Mouse (Mus musculus) liver, embryonic 13.5 days (tissue): ENCODE results near the gene Spg20. TPM values are rescaled to one million over a fixed set of nuclear protein-coding genes. Genes with fewer than 3 reads are reported as not detected.

Experiments used
- ATAC-seq: fragments of 200-750 bp; cut with Nextera tagmentation; 2 replicates; pipeline ENCODE4 v1.8.0; 2017; ENCODE audit warnings: low read depth, mild to moderate bottlenecking, moderate number of reproducible peaks, moderate library complexity
- DNase-seq: peaks from one replicate; pipeline ENCODE4 v3.0.0; 2022
- H3K27ac ChIP-seq: fragments of 300-500 bp; sonication (generic); 2 replicates; pipeline ENCODE4 v1.5.1; 2015; ENCODE audit warnings: moderate library complexity, mild to moderate bottlenecking, inconsistent platforms
- H3K27me3 ChIP-seq: fragments of 300-500 bp; sonication (generic); 2 replicates; pipeline ENCODE4 v1.6.1; 2015; ENCODE audit warnings: mild to moderate bottlenecking, inconsistent platforms
- H3K36me3 ChIP-seq: fragments of 300-500 bp; sonication (generic); 2 replicates; pipeline ENCODE4 v1.6.1; 2015; ENCODE audit warnings: mild to moderate bottlenecking, inconsistent platforms
- H3K4me1 ChIP-seq: fragments of 300-500 bp; sonication (generic); replicated peaks from 2 replicates; pipeline ENCODE4 v1.6.1; 2015; ENCODE audit warnings: inconsistent platforms
- H3K4me2 ChIP-seq: fragments of 300-500 bp; sonication (generic); 2 replicates; pipeline ENCODE4 v1.6.1; 2015; ENCODE audit warnings: inconsistent platforms, mild to moderate bottlenecking, moderate library complexity
- H3K4me3 ChIP-seq: fragments of 300-500 bp; sonication (generic); replicated peaks from 2 replicates; pipeline ENCODE4 v1.5.1; 2015; ENCODE audit warnings: mild to moderate bottlenecking, inconsistent platforms
- H3K9ac ChIP-seq: fragments of 300-500 bp; sonication (generic); 2 replicates; pipeline ENCODE4 v1.6.1; 2015; ENCODE audit warnings: mild to moderate bottlenecking, inconsistent platforms
- H3K9me3 ChIP-seq: fragments of 300-500 bp; sonication (generic); replicated peaks from 2 replicates; pipeline ENCODE4 v1.6.1; 2016; ENCODE audit warnings: inconsistent platforms
- WGBS: fragments of 180-500 bp; shearing (Covaris S2); methylation state at CpG from one replicate; pipeline ENCODE4 v1.1.7; 2015; ENCODE audit not compliant: insufficient replicate concordance; 5-methylcytosine and 5-hydroxymethylcytosine counted together
- microRNA-seq: library from miRNA; unstranded; fragments of <30 nt; microRNA quantifications from one replicate; pipeline ENCODE4, GENCODE M21; 2016
- polyA plus RNA-seq: library from polyadenylated mRNA; unstranded; fragments of >200 nt; fragmentation: Nextera tagmentation; extraction: Ambion mirVana; gene quantifications from 2 replicates; pipeline ENCODE4 v1.2.1, GENCODE M21; 2015

Spg20 gene
- polyA plus RNA-seq, 1 experiment from 2014 or later, result 9.8 TPM

- ATAC-seq (no peak), DNase-seq (no peak)
- Histone ChIP-seq H3K27ac (no peak overlapping the region), H3K36me3 (no peaks in the 10 kb centered on the region), H3K4me2 (no peak overlapping the region), H3K9me3 (no peaks in the 10 kb centered on the region), H3K27me3 (no peaks in the 10 kb centered on the region), H3K9ac (no peak overlapping the region), H3K4me1 (no peaks in the 10 kb centered on the region), H3K4me3 (no peak overlapping the region)
- WGBS, result 44% methylated on average over 7 of the region's 7 CpGs
Measured at GRCm38 (mm10) chr3:55151656-55152433, 39.9 kb downstream of the Spg20 start.

DNA sequence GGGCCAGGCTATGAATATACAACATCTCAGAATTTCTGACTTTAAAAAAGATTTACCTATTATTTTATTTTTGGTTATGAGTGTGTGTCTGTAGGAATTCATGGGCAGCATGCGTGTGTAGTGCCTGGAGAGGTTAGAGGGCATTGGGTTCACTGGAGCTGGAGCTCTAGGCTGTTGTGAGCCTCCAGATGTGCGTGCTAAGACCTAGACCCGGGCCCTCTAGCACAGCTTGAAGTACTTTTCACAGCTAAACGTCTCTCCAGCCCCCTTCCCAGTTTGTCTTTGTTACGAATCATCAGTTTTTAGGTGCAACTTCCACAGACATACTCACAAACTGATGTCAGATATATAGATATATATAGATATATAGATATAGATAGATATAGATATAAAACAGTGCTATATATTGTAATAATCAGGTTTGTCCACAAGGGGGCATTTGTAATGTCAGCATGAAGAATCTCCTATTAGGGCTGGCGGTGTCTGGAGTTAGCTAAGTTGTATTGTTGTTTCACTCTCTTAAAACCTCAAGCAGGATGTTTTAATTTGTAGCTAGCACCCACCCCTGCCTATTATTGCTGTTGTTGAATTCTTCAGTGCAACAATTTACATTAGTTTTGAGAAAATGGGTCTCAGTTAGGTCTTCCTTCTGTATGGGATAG lies 40.9 kb downstream of the Spg20 start:
- ATAC-seq (no peak), DNase-seq (no peak)
- Histone ChIP-seq H3K4me2 (no peak overlapping the region), H3K27ac (no peak overlapping the region), H3K36me3 (no peaks in the 10 kb centered on the region), H3K4me1 (no peaks in the 10 kb centered on the region), H3K9ac (no peak overlapping the region), H3K9me3 (no peaks in the 10 kb centered on the region), H3K27me3 (no peaks in the 10 kb centered on the region), H3K4me3 (no peak overlapping the region)
- WGBS, result 55% methylated on average over 6 of the region's 6 CpGs

DNA sequence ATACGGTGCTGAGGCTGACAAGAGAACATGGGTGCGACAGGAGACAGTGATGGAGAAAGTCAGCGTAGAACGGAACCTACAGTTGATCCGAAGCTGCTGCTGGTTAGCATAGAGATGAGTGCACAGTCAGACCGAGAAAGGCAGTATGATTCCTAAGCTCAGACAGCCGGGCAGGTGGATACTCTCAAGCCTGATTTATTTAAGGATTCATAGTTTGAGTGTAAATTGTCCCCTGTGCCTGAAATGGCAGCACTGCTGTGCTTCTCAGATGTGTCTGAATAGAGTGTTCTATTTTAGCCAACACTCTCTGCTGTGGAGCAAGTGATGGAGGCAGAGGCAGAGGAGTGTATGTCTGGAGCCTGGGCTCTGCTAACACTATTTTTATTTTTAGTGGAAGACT lies 42.3 kb downstream of the Spg20 start:
- no peak for ATAC-seq
- no peaks in the 10 kb centered on the region for H3K36me3 ChIP-seq
- H3K4me3 ChIP-seq, result no peak overlapping the region
- H3K9ac ChIP-seq, result no peak overlapping the region
- no peaks in the 10 kb centered on the region for H3K9me3 ChIP-seq
- no peaks in the 10 kb centered on the region for H3K27me3 ChIP-seq
- no peak for DNase-seq
- H3K4me2 ChIP-seq, result no peak overlapping the region
- no peaks in the 10 kb centered on the region for H3K4me1 ChIP-seq
- H3K27ac ChIP-seq, result no peak overlapping the region
- 78% methylated on average over 7 of the region's 7 CpGs for WGBS

- WGBS, result 44% methylated on average over 5 of the region's 5 CpGs
- Histone ChIP-seq H3K9ac (no peak overlapping the region), H3K27me3 (no peaks in the 10 kb centered on the region), H3K4me2 (no peak overlapping the region), H3K4me3 (no peak overlapping the region), H3K36me3 (no peaks in the 10 kb centered on the region), H3K9me3 (no peaks in the 10 kb centered on the region), H3K27ac (no peak overlapping the region), H3K4me1 (no peaks in the 10 kb centered on the region)
- DNase-seq (no peak), ATAC-seq (no peak)
Measured at GRCm38 (mm10) chr3:55157413-55157812, 45.5 kb downstream of the Spg20 start.

GRCm38 (mm10) chr3:55161144-55161543 lies 49.2 kb downstream of the Spg20 start:
- DNase-seq, result no peak
- H3K36me3 ChIP-seq, result no peaks in the 10 kb centered on the region
- no peaks in the 10 kb centered on the region for H3K4me1 ChIP-seq
- no peak for ATAC-seq
- H3K9ac ChIP-seq, result no peak overlapping the region
- 62% methylated on average over 7 of the region's 7 CpGs for WGBS
- H3K9me3 ChIP-seq, result no peaks in the 10 kb centered on the region
- H3K27ac ChIP-seq, result no peak overlapping the region
- H3K4me2 ChIP-seq, result no peak overlapping the region
- H3K4me3 ChIP-seq, result no peak overlapping the region
- H3K27me3 ChIP-seq, result no peaks in the 10 kb centered on the region

DNA sequence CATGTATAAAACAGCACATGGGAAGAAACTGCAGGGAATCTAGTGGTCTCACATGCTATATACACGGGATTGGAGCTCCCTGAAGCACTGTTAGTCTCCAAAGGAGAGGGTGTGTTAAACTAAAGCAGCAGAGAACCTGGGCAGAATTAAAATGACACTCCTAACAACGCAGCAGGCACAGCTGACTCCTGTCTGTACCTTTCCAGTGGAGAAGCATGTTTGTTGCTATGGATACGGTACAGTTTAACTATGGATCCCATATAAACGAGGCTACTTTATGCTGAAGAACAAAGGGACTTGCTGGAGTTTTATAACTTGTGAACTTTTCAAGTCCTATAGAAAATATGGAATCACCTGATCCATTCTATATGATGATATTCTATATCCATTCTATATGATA lies 51.6 kb downstream of the Spg20 start:
- Histone ChIP-seq H3K9ac (no peak overlapping the region), H3K4me3 (no peak overlapping the region), H3K36me3 (no peaks in the 10 kb centered on the region), H3K4me1 (no peaks in the 10 kb centered on the region), H3K9me3 (no peaks in the 10 kb centered on the region), H3K27ac (no peak overlapping the region), H3K27me3 (no peaks in the 10 kb centered on the region), H3K4me2 (no peak overlapping the region)
- WGBS, result 57% methylated on average over 4 of the region's 4 CpGs
- DNase-seq (no peak), ATAC-seq (no peak)

DNA sequence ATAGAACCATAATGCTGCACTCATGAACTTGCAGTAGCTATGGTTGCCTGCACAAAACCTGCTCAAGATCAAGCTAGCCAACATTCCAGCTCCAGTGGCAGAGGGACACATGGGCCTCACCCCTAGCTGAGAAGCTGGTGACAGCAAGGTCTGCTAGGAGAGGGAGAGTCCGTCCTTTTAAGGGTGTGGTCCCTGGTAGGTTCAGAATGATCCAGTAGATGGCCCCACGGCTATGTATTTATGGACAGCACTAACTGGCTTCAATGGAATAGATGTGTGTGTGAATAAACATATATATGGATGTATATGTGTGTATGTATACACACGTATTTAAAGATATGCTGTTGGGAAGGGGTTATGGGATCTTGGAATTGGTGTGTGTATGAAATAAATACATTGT lies 60.6 kb downstream of the Spg20 start:
- Histone ChIP-seq H3K27ac (no peak overlapping the region), H3K4me1 (no peaks in the 10 kb centered on the region), H3K9ac (no peak overlapping the region), H3K27me3 (no peaks in the 10 kb centered on the region), H3K36me3 (no peaks in the 10 kb centered on the region), H3K4me3 (no peak overlapping the region), H3K4me2 (no peak overlapping the region), H3K9me3 (no peaks in the 10 kb centered on the region)
- DNase-seq (no peak), ATAC-seq (no peak)
- 59% methylated on average over 3 of the region's 3 CpGs for WGBS

DNA sequence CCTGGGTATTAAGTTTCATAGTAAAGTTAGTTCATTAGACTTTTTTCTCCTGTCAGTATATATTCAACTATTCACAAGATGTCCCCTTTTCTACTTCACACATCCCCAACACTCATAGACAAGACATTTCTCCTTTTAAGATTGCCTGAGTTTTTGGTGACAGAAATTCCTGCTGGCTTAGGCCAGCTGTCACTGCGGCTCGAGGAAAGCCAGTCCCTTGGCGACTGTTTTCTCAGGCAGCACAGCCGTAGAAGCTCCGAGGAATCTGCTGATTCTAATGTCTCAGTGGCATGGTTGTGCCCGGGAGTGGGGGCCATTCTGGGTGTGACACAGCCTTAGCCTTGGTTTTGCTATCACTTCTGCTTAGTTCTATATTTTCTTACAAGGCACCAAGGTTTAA lies 65.4 kb downstream of the Spg20 start:
- H3K4me2 ChIP-seq, result no peak overlapping the region
- no peak for DNase-seq
- no peak for ATAC-seq
- H3K9ac ChIP-seq, result no peak overlapping the region
- no peak overlapping the region for H3K4me3 ChIP-seq
- H3K9me3 ChIP-seq, result no peaks in the 10 kb centered on the region
- no peaks in the 10 kb centered on the region for H3K27me3 ChIP-seq
- H3K36me3 ChIP-seq, result no peaks in the 10 kb centered on the region
- WGBS, result 54% methylated on average over 6 of the region's 6 CpGs
- H3K27ac ChIP-seq, result no peak overlapping the region
- H3K4me1 ChIP-seq, result no peaks in the 10 kb centered on the region

DNA sequence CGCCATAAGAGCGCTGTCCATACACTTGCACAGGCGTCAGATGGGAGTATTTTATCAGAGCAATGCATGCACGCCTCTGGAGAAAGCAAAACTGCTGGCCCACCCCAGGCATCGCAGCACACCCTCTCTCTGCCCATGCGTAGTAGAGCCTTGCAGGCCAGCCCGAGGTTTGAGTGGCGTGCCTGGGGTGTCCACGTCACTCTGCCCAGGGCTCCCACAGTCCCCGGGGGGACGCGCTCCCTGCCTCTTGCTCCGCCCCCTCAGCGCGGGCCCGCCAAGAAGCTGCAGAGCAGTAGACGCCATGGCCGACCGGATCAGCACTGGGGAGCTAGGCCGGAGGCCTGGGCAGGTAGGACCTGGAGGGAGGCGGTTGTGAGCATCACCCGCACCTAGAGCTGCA lies 69.9 kb downstream of the Spg20 start, which contains the start of gene Sohlh2:
Sohlh2 (plus strand) TSS at position 263 of the 400 bp plus-strand sequence.
- no peak for ATAC-seq
- H3K27me3 ChIP-seq, result no peaks in the 10 kb centered on the region
- 84% methylated on average over 22 of the region's 22 CpGs for WGBS
- no peaks in the 10 kb centered on the region for H3K4me1 ChIP-seq
- no peak for DNase-seq
- no peak within 1 kb of the TSS for H3K9ac ChIP-seq
- H3K9me3 ChIP-seq, result no peaks in the 10 kb centered on the region
- no peak within 1 kb of the TSS for H3K4me3 ChIP-seq
- H3K4me2 ChIP-seq, result no peak within 1 kb of the TSS
- H3K36me3 ChIP-seq, result no peaks in the 10 kb centered on the region
- no peak within 1 kb of the TSS for H3K27ac ChIP-seq

Small RNA genes within 50 kb of the gene (microRNA-seq; reads per million reads assigned to microRNA genes)
- gene Gm22029, result not detected

Other genes with a start within 250 kb of the Spg20 start
- 0.48 and 0.52 TPM in 2 replicates for gene Sertm1, start 196.2 kb upstream of the Spg20 start, polyA plus RNA-seq
- gene Ccna1, start 56.6 kb upstream of the Spg20 start, polyA plus RNA-seq, result 0.20 and 0.34 TPM in 2 replicates
- gene Ccdc169, start 25.2 kb downstream of the Spg20 start, polyA plus RNA-seq, result not detected in 2 replicates
- gene Sohlh2, start 69.9 kb downstream of the Spg20 start, polyA plus RNA-seq, result not detected in 2 replicates
- gene Dclk1, start 130.3 kb downstream of the Spg20 start, polyA plus RNA-seq, result 1.1 TPM in 2 replicates